Mouse (Mus musculus): Measurements from ENCODE around the gene Mettl21a.

DNA sequence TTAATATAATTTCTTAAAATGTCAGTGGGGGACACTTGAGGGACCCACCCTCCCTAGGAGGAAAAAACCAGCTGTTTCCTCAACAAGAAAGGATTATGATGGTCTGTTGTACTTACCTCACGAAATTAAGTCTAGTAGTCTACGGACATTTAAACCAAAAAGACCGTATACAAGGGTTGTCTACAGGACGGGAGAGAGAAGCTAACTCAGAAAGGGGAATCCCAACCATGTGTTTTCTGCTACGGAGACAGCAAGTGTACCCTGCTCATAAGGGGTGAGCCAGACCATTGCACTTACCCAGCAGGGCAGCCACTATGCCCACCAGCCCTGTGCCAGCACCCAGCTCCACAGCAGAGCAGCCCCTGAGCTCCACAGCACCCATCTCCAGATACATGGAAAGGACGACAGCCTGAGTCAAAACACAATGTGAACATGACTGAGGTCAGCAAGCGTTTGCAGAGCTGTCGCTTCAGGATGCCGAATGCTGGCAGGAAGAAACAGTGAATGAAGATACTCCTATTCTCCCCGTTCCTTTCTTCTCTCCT, 2.2 kb downstream of the Mettl21a start:
- no peak for TF ChIP-seq POLR2A (IDR thresholded peaks at IDR 0.05; ENCODE audit: borderline replicate concordance, control insufficient read depth, low read depth, low read length)
- TF ChIP-seq CTCF (IDR thresholded peaks at IDR 0.05; ENCODE audit: control insufficient read depth, insufficient read depth, low read length), result no peak

Data from bone marrow, adult 2 months (tissue).